Mouse (Mus musculus): ENCODE data around the gene Tyms. TPM values are rescaled to one million over a fixed set of nuclear protein-coding genes. Genes with fewer than 3 reads are reported as not detected.
"Not testable (repeated sequence)": the region's sequence is repeated elsewhere in the genome, so short reads cannot be mapped to it uniquely, and the experiment has no call there.

Tyms gene
- polyA plus RNA-seq, 1 experiment from 2014 or later = 272 TPM

DNA sequence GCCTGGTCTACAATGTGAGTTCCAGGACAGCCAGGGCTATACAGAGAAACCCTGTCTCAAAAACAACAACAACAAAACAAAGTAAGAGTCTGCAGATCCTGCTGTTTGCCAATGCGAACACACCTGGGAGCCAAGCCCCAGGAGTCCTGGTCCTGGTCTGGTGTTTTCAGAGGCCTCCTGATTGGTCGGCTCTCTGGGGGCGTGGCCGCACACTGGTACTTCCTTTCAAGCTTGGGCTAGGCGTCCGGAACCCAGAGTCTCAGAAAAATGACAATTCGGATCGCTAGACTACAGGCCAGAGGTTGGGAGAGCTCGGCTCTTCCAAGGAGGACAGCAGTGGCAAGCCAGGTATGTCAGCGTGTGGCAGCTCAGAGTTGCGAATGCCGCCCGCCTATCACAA lies 19.3 kb upstream of the Tyms start:
- no peak for ATAC-seq (ENCODE audit: insufficient number of reproducible peaks, insufficient read depth, low FRiP score, low read depth)
- Histone ChIP-seq H3K9me3 (ENCODE audit: control insufficient read depth, low read depth, low read length) (no peaks in the 10 kb centered on the region), H3K9ac (replicated peaks; ENCODE audit: low read depth, low read length) (no peak overlapping the region), H3K4me2 (replicated peaks; ENCODE audit: low read depth, low read length) (no peak overlapping the region), H3K4me1 (ENCODE audit: control insufficient read depth, insufficient read depth, low read length) (no peaks in the 10 kb centered on the region), H3K27ac (ENCODE audit: low read length) (no peak overlapping the region), H3K27me3 (ENCODE audit: control insufficient read depth, insufficient read depth, low read length) (no peaks in the 10 kb centered on the region), H3K36me3 (ENCODE audit: control insufficient read depth, insufficient read depth, low read length) (no peaks in the 10 kb centered on the region), H3K4me3 (ENCODE audit: low read depth, low read length) (no peak overlapping the region)
- WGBS = 52% methylated on average over 13 of the region's 13 CpGs

- Histone ChIP-seq H3K4me1 (ENCODE audit: control insufficient read depth, insufficient read depth, low read length) (no peaks in the 10 kb centered on the region), H3K4me2 (replicated peaks; ENCODE audit: low read depth, low read length) (peak overlapping the region; percentile 75), H3K9me3 (ENCODE audit: control insufficient read depth, low read depth, low read length) (no peaks in the 10 kb centered on the region), H3K27me3 (ENCODE audit: control insufficient read depth, insufficient read depth, low read length) (no peaks in the 10 kb centered on the region), H3K36me3 (ENCODE audit: control insufficient read depth, insufficient read depth, low read length) (peaks cover 27% of the 10 kb centered on the region), H3K9ac (replicated peaks; ENCODE audit: low read depth, low read length) (peak overlapping the region; percentile 77; the same call in 1 of the 2 replicates), H3K4me3 (ENCODE audit: low read depth, low read length) (peak overlapping the region; percentile 88), H3K27ac (ENCODE audit: low read length) (no peak overlapping the region)
- no peak for ATAC-seq (ENCODE audit: insufficient number of reproducible peaks, insufficient read depth, low FRiP score, low read depth)
- WGBS = 32% methylated on average over 3 of the region's 3 CpGs
Measured at GRCm38 (mm10) chr5:30072377-30072776, 1.0 kb downstream of the Tyms start.

- WGBS = 64% methylated on average over 6 of the region's 6 CpGs
- peaks cover 32% of the 10 kb centered on the region for H3K36me3 ChIP-seq (ENCODE audit: control insufficient read depth, insufficient read depth, low read length)
- no peak for ATAC-seq (ENCODE audit: insufficient number of reproducible peaks, insufficient read depth, low FRiP score, low read depth)
Measured at GRCm38 (mm10) chr5:30071677-30072076, 1.7 kb downstream of the Tyms start.

GRCm38 (mm10) chr5:30067726-30068125 lies 5.7 kb downstream of the Tyms start:
- Histone ChIP-seq H3K4me2 (replicated peaks; ENCODE audit: low read depth, low read length) (no peak overlapping the region), H3K9ac (replicated peaks; ENCODE audit: low read depth, low read length) (no peak overlapping the region), H3K27me3 (ENCODE audit: control insufficient read depth, insufficient read depth, low read length) (no peaks in the 10 kb centered on the region), H3K4me3 (ENCODE audit: low read depth, low read length) (no peak overlapping the region), H3K9me3 (ENCODE audit: control insufficient read depth, low read depth, low read length) (no peaks in the 10 kb centered on the region), H3K36me3 (ENCODE audit: control insufficient read depth, insufficient read depth, low read length) (peaks cover 63% of the 10 kb centered on the region), H3K27ac (ENCODE audit: low read length) (no peak overlapping the region), H3K4me1 (ENCODE audit: control insufficient read depth, insufficient read depth, low read length) (no peaks in the 10 kb centered on the region)
- 56% methylated on average over 6 of the region's 6 CpGs for WGBS
- no peak for ATAC-seq (ENCODE audit: insufficient number of reproducible peaks, insufficient read depth, low FRiP score, low read depth)

More at GRCm38 (mm10) chr5:30071677-30072076, 1.7 kb downstream of the Tyms start:
- no peaks in the 10 kb centered on the region for H3K4me1 ChIP-seq (ENCODE audit: control insufficient read depth, insufficient read depth, low read length)
- no peaks in the 10 kb centered on the region for H3K27me3 ChIP-seq (ENCODE audit: control insufficient read depth, insufficient read depth, low read length)
- peak overlapping the region; percentile 75 for H3K4me2 ChIP-seq (replicated peaks; ENCODE audit: low read depth, low read length)
- H3K9me3 ChIP-seq (ENCODE audit: control insufficient read depth, low read depth, low read length) = no peaks in the 10 kb centered on the region
- H3K27ac ChIP-seq (ENCODE audit: low read length) = no peak overlapping the region
- no peak overlapping the region for H3K9ac ChIP-seq (replicated peaks; ENCODE audit: low read depth, low read length)
- peak overlapping the region; percentile 88; the same call in 1 of the 2 replicates for H3K4me3 ChIP-seq (ENCODE audit: low read depth, low read length)

- H3K4me1 ChIP-seq (ENCODE audit: control insufficient read depth, insufficient read depth, low read length); H3K4me2 ChIP-seq (replicated peaks; ENCODE audit: low read depth, low read length); H3K9ac ChIP-seq (replicated peaks; ENCODE audit: low read depth, low read length); H3K4me3 ChIP-seq (ENCODE audit: low read depth, low read length); ATAC-seq (ENCODE audit: insufficient number of reproducible peaks, insufficient read depth, low FRiP score, low read depth); H3K27ac ChIP-seq (ENCODE audit: low read length); H3K27me3 ChIP-seq (ENCODE audit: control insufficient read depth, insufficient read depth, low read length); H3K9me3 ChIP-seq (ENCODE audit: control insufficient read depth, low read depth, low read length): not testable (repeated sequence)
- 81% methylated on average over 5 of the region's 5 CpGs for WGBS
- H3K36me3 ChIP-seq (ENCODE audit: control insufficient read depth, insufficient read depth, low read length) = peaks cover 31% of the 10 kb centered on the region
Measured at GRCm38 (mm10) chr5:30059607-30060006, 13.8 kb downstream of the Tyms start.

DNA sequence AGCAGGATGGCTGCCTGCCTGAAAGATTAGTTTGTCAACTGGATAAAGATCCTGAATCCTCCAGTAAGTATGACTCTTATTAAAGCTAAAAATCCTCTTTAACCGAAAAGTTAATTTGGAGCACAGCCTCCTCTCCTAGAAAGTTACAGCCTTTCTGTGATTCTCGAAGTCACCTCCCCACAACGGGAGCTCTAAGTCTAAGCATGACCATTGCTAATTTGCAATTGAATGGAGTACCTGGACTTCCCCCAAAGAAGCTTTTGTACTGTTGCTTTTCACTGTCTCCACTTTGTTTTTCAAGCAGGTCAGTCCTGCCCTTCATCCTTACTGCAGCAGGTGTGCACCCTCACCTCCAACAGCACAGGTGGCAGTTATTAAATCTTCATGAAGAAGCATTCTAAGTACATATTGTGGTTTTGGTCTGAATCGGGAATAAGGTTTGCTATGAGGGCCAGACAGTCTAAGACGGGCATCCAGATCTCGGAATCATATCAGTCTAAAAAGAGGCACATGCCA lies 15.1 kb downstream of the Tyms start:
- ATAC-seq (ENCODE audit: insufficient number of reproducible peaks, insufficient read depth, low FRiP score, low read depth) = no peak
- Histone ChIP-seq H3K4me2 (replicated peaks; ENCODE audit: low read depth, low read length) (no peak overlapping the region), H3K27ac (ENCODE audit: low read length) (no peak overlapping the region), H3K4me1 (ENCODE audit: control insufficient read depth, insufficient read depth, low read length) (no peaks in the 10 kb centered on the region), H3K4me3 (ENCODE audit: low read depth, low read length) (no peak overlapping the region), H3K9me3 (ENCODE audit: control insufficient read depth, low read depth, low read length) (no peaks in the 10 kb centered on the region), H3K9ac (replicated peaks; ENCODE audit: low read depth, low read length) (no peak overlapping the region), H3K36me3 (ENCODE audit: control insufficient read depth, insufficient read depth, low read length) (peaks cover 23% of the 10 kb centered on the region), H3K27me3 (ENCODE audit: control insufficient read depth, insufficient read depth, low read length) (no peaks in the 10 kb centered on the region)
- 89% methylated on average over 6 of the region's 6 CpGs for WGBS

DNA sequence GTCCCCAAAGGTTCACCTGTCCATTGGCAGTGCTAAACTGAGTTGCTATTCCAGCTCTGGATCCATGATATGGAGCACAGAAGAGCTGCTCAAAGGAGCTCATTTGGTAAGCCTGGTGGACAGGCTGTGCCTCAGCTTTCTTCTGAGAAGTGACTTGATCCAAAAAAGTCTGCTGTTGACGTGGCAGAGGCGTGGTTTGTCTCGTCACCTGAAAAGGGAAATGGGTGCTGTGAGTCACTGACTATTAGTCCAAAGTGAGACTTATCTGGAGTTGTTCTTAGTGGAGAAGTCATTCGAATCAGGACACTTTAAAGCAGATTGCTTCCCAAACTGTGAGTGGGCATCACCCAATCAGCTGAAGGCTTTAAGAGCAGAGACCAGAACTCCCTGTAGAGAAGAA lies 33.6 kb downstream of the Tyms start:
- H3K4me1 ChIP-seq (ENCODE audit: control insufficient read depth, insufficient read depth, low read length); ATAC-seq (ENCODE audit: insufficient number of reproducible peaks, insufficient read depth, low FRiP score, low read depth); H3K9me3 ChIP-seq (ENCODE audit: control insufficient read depth, low read depth, low read length); H3K9ac ChIP-seq (replicated peaks; ENCODE audit: low read depth, low read length); H3K4me3 ChIP-seq (ENCODE audit: low read depth, low read length); H3K27me3 ChIP-seq (ENCODE audit: control insufficient read depth, insufficient read depth, low read length); H3K4me2 ChIP-seq (replicated peaks; ENCODE audit: low read depth, low read length); H3K36me3 ChIP-seq (ENCODE audit: control insufficient read depth, insufficient read depth, low read length); H3K27ac ChIP-seq (ENCODE audit: low read length): not testable (repeated sequence)
- 79% methylated on average over 4 of the region's 4 CpGs for WGBS

GRCm38 (mm10) chr5:30039324-30039723 lies 34.1 kb downstream of the Tyms start:
- not testable (repeated sequence) for H3K4me1 ChIP-seq (ENCODE audit: control insufficient read depth, insufficient read depth, low read length); H3K9ac ChIP-seq (replicated peaks; ENCODE audit: low read depth, low read length); H3K27me3 ChIP-seq (ENCODE audit: control insufficient read depth, insufficient read depth, low read length); H3K9me3 ChIP-seq (ENCODE audit: control insufficient read depth, low read depth, low read length); H3K4me3 ChIP-seq (ENCODE audit: low read depth, low read length); ATAC-seq (ENCODE audit: insufficient number of reproducible peaks, insufficient read depth, low FRiP score, low read depth); H3K4me2 ChIP-seq (replicated peaks; ENCODE audit: low read depth, low read length); H3K36me3 ChIP-seq (ENCODE audit: control insufficient read depth, insufficient read depth, low read length); H3K27ac ChIP-seq (ENCODE audit: low read length)
- 75% methylated on average over 5 of the region's 5 CpGs for WGBS

DNA sequence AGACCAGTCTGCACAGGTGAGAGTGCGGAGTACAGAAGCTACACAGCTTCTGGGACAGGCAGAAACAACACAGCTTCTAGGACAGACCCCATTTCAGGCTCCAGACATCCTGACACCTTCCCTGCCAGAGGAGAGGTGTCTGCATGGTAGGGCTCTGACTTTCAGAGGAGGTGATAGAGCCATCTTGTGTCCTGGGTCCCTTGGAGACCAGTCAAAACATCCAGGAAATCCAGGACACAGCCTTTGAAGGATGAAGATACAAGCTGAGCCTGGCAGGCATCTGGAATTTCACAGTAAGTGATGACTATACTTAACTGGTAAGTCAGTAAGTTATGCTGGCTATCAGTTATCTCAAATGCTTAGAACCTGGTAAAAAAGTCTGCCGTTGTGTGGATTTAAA lies 36.3 kb downstream of the Tyms start:
- 70% methylated on average over 2 of the region's 2 CpGs for WGBS
- ATAC-seq (ENCODE audit: insufficient number of reproducible peaks, insufficient read depth, low FRiP score, low read depth); H3K4me2 ChIP-seq (replicated peaks; ENCODE audit: low read depth, low read length); H3K36me3 ChIP-seq (ENCODE audit: control insufficient read depth, insufficient read depth, low read length); H3K9me3 ChIP-seq (ENCODE audit: control insufficient read depth, low read depth, low read length); H3K27me3 ChIP-seq (ENCODE audit: control insufficient read depth, insufficient read depth, low read length); H3K4me3 ChIP-seq (ENCODE audit: low read depth, low read length); H3K9ac ChIP-seq (replicated peaks; ENCODE audit: low read depth, low read length); H3K4me1 ChIP-seq (ENCODE audit: control insufficient read depth, insufficient read depth, low read length); H3K27ac ChIP-seq (ENCODE audit: low read length): not testable (repeated sequence)

All from stomach, embryonic 14.5 days (tissue).